Mouse (Mus musculus): ENCODE measurements at regions not wholly inside any gene's neighbourhood (a gene's known extent, or its start where the extent isn't known, plus 50 kb on each side); places are given as distances from the start of the nearest gene placed in this dataset.
A peak's percentile ranks its signal among the peaks of the same experiment; 100 is the strongest.

GRCm38 (mm10) chr16:78052133-78052532, 249.2 kb upstream of the Cxadr start:
- intact Hi-C loops (cut with DNase I): no loop called here
- DNase-seq (ENCODE audit: low spot score in 2 of 2): no peak

- DNase-seq (ENCODE audit: low spot score in 2 of 2): no peak
- intact Hi-C loops (cut with DNase I): no loop called here
Measured at GRCm38 (mm10) chr16:78040149-78040920, 261.0 kb upstream of the Cxadr start.

- DNase-seq (ENCODE audit: low spot score in 2 of 2): no peak
- intact Hi-C loops (cut with DNase I): no loop called here
Measured at GRCm38 (mm10) chr16:78019605-78020285, 281.5 kb upstream of the Cxadr start.

- no peak for DNase-seq (ENCODE audit: low spot score in 2 of 2)
- intact Hi-C loops (cut with DNase I): no loop called here
Measured at GRCm38 (mm10) chr16:78015401-78015800, 285.9 kb upstream of the Cxadr start.

- intact Hi-C loops (cut with DNase I): no loop called here
Measured at GRCm38 (mm10) chr16:78013049-78013819, 288.1 kb upstream of the Cxadr start.

GRCm38 (mm10) chr16:78004016-78004415, 297.3 kb upstream of the Cxadr start:
- no peak for DNase-seq (ENCODE audit: low spot score in 2 of 2)
- intact Hi-C loops (cut with DNase I): no loop called here

More at GRCm38 (mm10) chr16:78013049-78013819, 288.1 kb upstream of the Cxadr start:
- DNase-seq (ENCODE audit: low spot score in 2 of 2): no peak

GRCm38 (mm10) chr16:77992986-77993385, 308.3 kb upstream of the Cxadr start:
- intact Hi-C loops (cut with DNase I): no loop called here
- no peak for DNase-seq (ENCODE audit: low spot score in 2 of 2)

GRCm38 (mm10) chr16:77989791-77990325, 311.4 kb upstream of the Cxadr start:
- intact Hi-C loops (cut with DNase I): loop anchor here (10.0 kb wide), 1 partner anchor 395 kb away; no protein-coding TSS in a partner anchor
- no peak for DNase-seq (ENCODE audit: low spot score in 2 of 2)

GRCm38 (mm10) chr16:77989139-77989538, 312.1 kb upstream of the Cxadr start:
- intact Hi-C loops (cut with DNase I): loop anchor here (10.0 kb wide), 1 partner anchor 394 kb away; no protein-coding TSS in a partner anchor

GRCm38 (mm10) chr16:77986884-77987529, 314.3 kb upstream of the Cxadr start:
- peak; percentile 24 to 58 for DNase-seq (ENCODE audit: low spot score in 2 of 2)
- intact Hi-C loops (cut with DNase I): loop anchor here (10.0 kb wide), 1 partner anchor 392 kb away; no protein-coding TSS in a partner anchor

More at GRCm38 (mm10) chr16:77989139-77989538, 312.1 kb upstream of the Cxadr start:
- no peak for DNase-seq (ENCODE audit: low spot score in 2 of 2)

DNA sequence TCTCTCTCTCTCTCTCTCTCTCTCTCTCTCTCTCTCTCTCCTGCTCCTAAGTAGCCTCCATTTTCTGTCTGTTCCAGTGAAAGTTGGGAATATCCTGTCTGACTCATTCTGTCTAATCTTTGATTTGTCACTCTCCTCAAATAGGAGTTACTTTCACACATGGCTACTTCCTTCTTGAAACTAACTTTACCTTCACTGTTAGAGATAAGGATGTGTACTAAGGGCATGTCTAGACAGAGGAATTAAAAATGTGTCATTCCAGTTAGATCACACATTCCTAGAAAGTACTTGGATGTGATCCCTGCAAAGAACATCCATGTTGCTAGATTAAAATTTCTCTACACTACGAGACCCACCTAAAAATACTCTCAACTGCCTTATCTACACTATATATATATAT, 346.9 kb upstream of the Gm11146 start:
- intact Hi-C loops (cut with DNase I): no loop called here
- DNase-seq (ENCODE audit: low spot score in 2 of 2): no peak

GRCm38 (mm10) chr16:77945442-77945841, 343.5 kb upstream of the Gm11146 start:
- DNase-seq (ENCODE audit: low spot score in 2 of 2): no peak
- intact Hi-C loops (cut with DNase I): no loop called here

DNA sequence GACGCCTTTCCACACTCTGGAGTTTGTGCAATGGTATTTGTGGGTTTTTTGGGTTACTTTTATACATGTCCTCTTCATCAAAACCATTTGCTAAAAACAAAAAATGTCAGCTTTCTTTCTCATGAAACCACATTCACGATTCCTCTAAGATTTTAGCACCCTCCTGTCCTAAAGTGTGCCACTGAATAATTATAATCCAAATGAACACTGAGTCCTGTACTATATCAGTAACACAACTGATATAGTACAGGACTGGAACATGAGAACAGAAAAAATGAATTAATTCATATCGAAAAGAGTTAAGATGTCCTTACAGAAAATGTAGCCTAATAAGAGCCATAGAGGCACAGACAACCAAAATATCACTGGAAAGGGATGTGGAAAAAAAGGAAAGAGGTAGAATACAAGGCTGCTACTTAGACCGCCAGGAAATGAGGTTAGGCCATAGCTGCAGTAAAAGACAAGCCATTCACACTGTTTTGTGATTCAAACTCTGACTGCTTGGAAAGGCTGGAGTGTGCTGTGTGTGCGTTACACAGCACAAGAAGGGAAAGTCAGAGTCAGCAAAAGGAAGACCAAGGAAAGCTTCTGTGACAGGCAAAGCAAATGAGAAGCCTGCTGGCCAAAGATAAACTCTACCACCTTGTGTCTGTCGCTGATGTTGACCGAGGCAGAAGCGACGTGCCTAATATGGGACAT, 329.3 kb upstream of the Gm11146 start:
- intact Hi-C loops (cut with DNase I): no loop called here
- DNase-seq (ENCODE audit: low spot score in 2 of 2): peak in 1 of 2 experiments; percentile 18

DNA sequence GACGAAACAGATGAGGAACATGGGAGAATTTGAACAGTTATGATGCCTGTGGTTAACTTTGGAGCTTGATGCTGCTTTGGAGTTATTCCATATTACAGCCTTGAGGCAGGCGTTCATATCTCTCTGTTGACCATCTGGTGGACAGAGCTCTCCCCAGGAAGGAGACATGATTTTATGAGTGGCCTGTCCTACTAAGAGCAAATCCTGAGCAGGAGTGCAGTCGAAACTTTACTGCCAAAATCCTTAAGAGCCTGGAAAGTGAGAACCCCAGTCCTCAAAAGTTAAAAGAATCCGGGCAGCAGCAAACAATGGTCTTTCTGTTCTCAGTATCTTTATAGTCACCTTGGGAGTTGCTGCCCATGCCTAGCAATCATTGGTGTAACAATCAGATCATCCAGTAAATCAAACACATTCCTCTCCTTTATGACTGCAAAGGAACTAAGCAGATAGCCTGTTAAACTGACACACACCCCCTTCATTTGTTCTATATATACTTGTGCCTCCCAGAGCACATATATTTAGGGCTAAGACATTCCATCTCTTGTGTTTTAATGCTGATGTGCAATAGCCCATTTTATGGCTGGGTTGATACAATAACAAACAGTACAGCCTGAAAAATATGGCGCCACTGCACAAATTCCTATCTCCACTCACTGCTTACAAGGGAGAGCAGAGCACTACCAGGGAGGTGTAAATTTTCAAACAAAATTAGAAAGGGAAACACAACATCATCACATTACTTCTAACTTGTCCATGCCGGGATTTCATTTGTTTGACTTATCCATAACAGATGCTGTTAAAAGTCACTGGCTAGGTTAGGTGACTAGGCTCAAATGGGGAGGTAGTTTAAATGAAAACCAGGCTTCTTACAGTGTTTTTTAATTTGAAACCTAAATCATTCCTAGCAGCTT, 312.5 kb upstream of the Gm11146 start:
- DNase-seq (ENCODE audit: low spot score in 2 of 2): no peak
- intact Hi-C loops (cut with DNase I): no loop called here

GRCm38 (mm10) chr16:77894247-77894646, 292.4 kb upstream of the Gm11146 start:
- intact Hi-C loops (cut with DNase I): no loop called here
- DNase-seq (ENCODE audit: low spot score in 2 of 2): no peak

GRCm38 (mm10) chr16:77893690-77894089, 291.8 kb upstream of the Gm11146 start:
- no peak for DNase-seq (ENCODE audit: low spot score in 2 of 2)
- intact Hi-C loops (cut with DNase I): no loop called here

- intact Hi-C loops (cut with DNase I): no loop called here
- DNase-seq (ENCODE audit: low spot score in 2 of 2): no peak
Measured at GRCm38 (mm10) chr16:77892731-77893130, 290.8 kb upstream of the Gm11146 start.

GRCm38 (mm10) chr16:77889348-77889747, 287.5 kb upstream of the Gm11146 start:
- intact Hi-C loops (cut with DNase I): no loop called here
- DNase-seq (ENCODE audit: low spot score in 2 of 2): no peak

Measured in left cerebral cortex, postnatal 25 days (tissue).